Mouse (Mus musculus): ENCODE measurements at regions not wholly inside any gene's neighbourhood (a gene's known extent, or its start where the extent isn't known, plus 50 kb on each side); places are given as distances from the start of the nearest gene placed in this dataset.

DNA sequence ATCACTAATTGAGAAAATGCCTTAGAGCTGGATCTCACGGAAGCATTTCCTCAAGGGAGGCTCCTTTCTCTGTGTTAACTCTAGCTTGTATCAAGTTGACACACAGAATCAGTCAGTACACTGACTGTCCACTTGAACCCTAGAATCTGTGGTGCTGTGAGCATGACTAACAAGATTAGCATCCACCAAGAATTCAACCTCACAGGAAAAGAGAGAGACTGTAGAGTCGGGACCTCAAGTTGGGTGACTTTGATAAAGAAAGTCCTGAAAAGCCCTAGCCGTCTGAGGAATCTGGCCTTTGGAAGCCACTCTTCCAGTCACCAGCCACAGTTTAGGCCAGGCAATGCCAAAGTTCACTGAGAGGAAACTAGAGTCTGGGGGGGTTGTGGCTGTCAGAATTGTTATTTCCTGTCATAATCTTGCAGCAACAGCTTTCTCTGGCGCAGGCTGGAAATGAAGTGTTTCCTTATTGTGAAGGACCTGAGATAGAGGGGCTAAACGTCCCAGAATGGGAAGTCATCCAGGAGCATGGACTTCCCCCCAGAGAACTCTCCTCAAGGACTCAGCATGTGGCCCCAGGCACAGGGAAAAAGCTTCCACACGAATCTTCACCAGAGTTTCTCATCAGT, 97.9 kb downstream of the Irs2 start:
- no peak for TF ChIP-seq GATA1 (IDR thresholded peaks at IDR 0.05; ENCODE audit: low read length)
- no peak for TF ChIP-seq TAL1 (IDR thresholded peaks at IDR 0.05; ENCODE audit: low read length)
